21 mouse cellular contexts compared by ENCODE assay signal in genomic region chr7:139180058-139180457, GRCm38 (mm10). TPM values are rescaled to one million over a fixed set of nuclear protein-coding genes. Genes with fewer than 3 reads are reported as not detected.
"Had no signal": no experiment of that assay in that cellular context is flagged by ENCODE, and none has a peak within 500 bp of the region (broad histone marks: within the 10 kb centered on the region; RNA-seq: fewer than 3 reads in every experiment).

No protein-coding gene starts in this region.

- H3K4me3 ChIP-seq: midbrain, embryonic 10.5 days; midbrain, embryonic 12.5 days; myocyte; neural tube, embryonic 13.5 days; neural tube, embryonic 15.5 days had no signal

- DNase-seq: lung, adult 18-20 months; lung, embryonic 14.5 days; lung, postnatal 10 days; lung, postnatal 4 days; midbrain, embryonic 14.5 days; retina, postnatal 1 day; right cerebral cortex, adult 18-20 months; spleen, adult 18-20 months; thymus, adult 18-20 months; thymus, postnatal 14 days; thymus, postnatal 36 days had no signal

- H3K27ac ChIP-seq: liver, embryonic 14.5 days; midbrain, embryonic 10.5 days; midbrain, embryonic 12.5 days; neural tube, embryonic 13.5 days; neural tube, embryonic 15.5 days had no signal

- H3K27me3 ChIP-seq: neural tube, embryonic 13.5 days; neural tube, embryonic 15.5 days had no signal

- H3K4me1 ChIP-seq: midbrain, embryonic 10.5 days; midbrain, embryonic 12.5 days; neural tube, embryonic 13.5 days; neural tube, embryonic 15.5 days had no signal

- H3K9ac ChIP-seq: liver, embryonic 14.5 days; lung, embryonic 14.5 days; midbrain, embryonic 12.5 days; neural tube, embryonic 13.5 days; neural tube, embryonic 15.5 days had no signal

- H3K36me3 ChIP-seq: midbrain, embryonic 10.5 days; midbrain, embryonic 12.5 days; neural tube, embryonic 13.5 days; neural tube, embryonic 15.5 days had no signal

RNA-seq across cellular contexts. Expression of gene Stk32c, which starts 33.0 kb away (rescaled TPM):
- total RNA-seq: megakaryocyte, adult 5-6 weeks; megakaryocyte-erythroid progenitor cell, adult 5-6 weeks had no signal
- polyA plus RNA-seq: liver, embryonic 16.5 days; thymus, postnatal 0 days had no signal
